Mouse (Mus musculus) stomach, postnatal 0 days (tissue): ENCODE measurements around the gene Shisa5. TPM values are rescaled to one million over a fixed set of nuclear protein-coding genes. Genes with fewer than 3 reads are reported as not detected.
A peak's percentile ranks its signal among the peaks of the same experiment; 100 is the strongest.

Experiments used
- ATAC-seq: fragments of 200-750 bp; cut with Nextera tagmentation; 2 replicates; pipeline ENCODE4 v1.8.0; 2017; ENCODE audit not compliant: low FRiP score, low TSS enrichment
- DNase-seq: peaks from one replicate; pipeline ENCODE4 v3.0.0-alpha.2; 2016; ENCODE audit warnings: low spot score
- H3K27ac ChIP-seq: fragments of 300-500 bp; sonication (generic); replicated peaks from 2 replicates; pipeline ENCODE4 v1.5.1; 2014; ENCODE audit warnings: mild to moderate bottlenecking, control low read depth
- H3K27me3 ChIP-seq: fragments of 300-500 bp; sonication (generic); 2 replicates; pipeline ENCODE4 v1.6.1; 2014; ENCODE audit warnings: low read length; ENCODE audit not compliant: control insufficient read depth, insufficient read depth
- H3K36me3 ChIP-seq: fragments of 300-500 bp; sonication (generic); 2 replicates; pipeline ENCODE4 v1.6.1; 2014; ENCODE audit warnings: low read length, mixed read lengths; ENCODE audit not compliant: control insufficient read depth, insufficient read depth
- H3K4me1 ChIP-seq: fragments of 300-500 bp; sonication (generic); replicated peaks from 2 replicates; pipeline ENCODE4 v1.6.1; 2014; ENCODE audit warnings: antibody characterized with exemption; ENCODE audit not compliant: control insufficient read depth, insufficient read depth
- H3K4me2 ChIP-seq: fragments of 300-500 bp; sonication (generic); replicated peaks from 2 replicates; pipeline ENCODE4 v1.6.1; 2014; ENCODE audit warnings: low read depth, mild to moderate bottlenecking, control low read depth, moderate library complexity
- H3K4me3 ChIP-seq: fragments of 300-500 bp; sonication (generic); 2 replicates; pipeline ENCODE4 v1.5.1; 2014; ENCODE audit warnings: low read depth, low read length, control low read depth
- H3K9ac ChIP-seq: fragments of 300-500 bp; sonication (generic); 2 replicates; pipeline ENCODE4 v1.6.1; 2014; ENCODE audit warnings: mild to moderate bottlenecking, low read length, control low read depth, mixed read lengths
- H3K9me3 ChIP-seq: fragments of 300-500 bp; sonication (generic); 2 replicates; pipeline ENCODE4 v1.6.1; 2016; ENCODE audit warnings: low read length; ENCODE audit not compliant: control insufficient read depth
- CTCF ChIP-seq: IDR thresholded peaks from 2 replicates; pipeline ENCODE4 v1.5.1; 2016; ENCODE audit warnings: antibody characterized with exemption, low read depth, mild to moderate bottlenecking, moderate library complexity
- EP300 ChIP-seq: optimal IDR thresholded peaks from 2 replicates; pipeline ENCODE3; 2016; ENCODE audit warnings: antibody characterized with exemption
- WGBS: fragments of 180-500 bp; shearing (Covaris S2); extraction: QIAGEN DNeasy Blood & Tissue Kit; methylation state at CpG from one replicate; pipeline ENCODE4 v1.1.7; 2014; 5-methylcytosine and 5-hydroxymethylcytosine counted together
- polyA plus RNA-seq: library from polyadenylated mRNA; unstranded; fragments of >200 nt; fragmentation: Nextera tagmentation; extraction: Ambion mirVana; gene quantifications from 2 replicates; pipeline ENCODE4 v1.2.1, GENCODE M21; 2015

Gene Shisa5
- polyA plus RNA-seq, 1 experiment from 2014 or later, result 168 TPM

GRCm38 (mm10) chr9:109007025-109007780 is 31.2 kb upstream of the Shisa5 start:
- no peak for ATAC-seq
- H3K4me3 ChIP-seq, result no peak overlapping the region
- no peak overlapping the region for H3K9ac ChIP-seq
- no peak overlapping the region for H3K4me2 ChIP-seq
- no peaks in the 10 kb centered on the region for H3K36me3 ChIP-seq
- H3K9me3 ChIP-seq, result no peaks in the 10 kb centered on the region
- H3K27me3 ChIP-seq, result no peaks in the 10 kb centered on the region
- no peak for DNase-seq
- no peaks in the 10 kb centered on the region for H3K4me1 ChIP-seq
- no peak overlapping the region for H3K27ac ChIP-seq
- WGBS, result 81% methylated on average over 21 of the region's 21 CpGs
- TF ChIP-seq EP300, result no peak
- TF ChIP-seq CTCF, result no peak

DNA sequence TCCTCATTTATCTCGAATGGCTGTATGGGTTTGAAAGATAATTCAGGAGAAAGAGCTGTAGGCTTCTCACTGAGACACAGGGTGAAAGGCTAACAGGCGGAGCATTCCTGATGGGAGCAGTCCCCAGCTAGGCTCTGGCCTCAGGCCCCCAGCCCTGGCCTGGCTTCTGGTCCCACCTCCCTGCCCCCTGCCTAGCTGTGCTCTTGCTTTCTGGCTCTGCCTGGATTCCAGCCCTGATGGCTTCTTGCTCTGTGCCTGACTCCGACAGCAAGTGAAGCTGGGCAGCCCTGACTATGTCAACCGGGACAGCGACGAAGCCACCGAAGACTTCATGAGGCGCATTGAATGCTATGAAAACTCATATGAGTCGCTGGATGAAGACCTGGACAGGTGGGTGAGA is 30.3 kb upstream of the Shisa5 start:
- Histone ChIP-seq H3K4me1 (no peaks in the 10 kb centered on the region), H3K4me2 (no peak overlapping the region), H3K4me3 (no peak overlapping the region), H3K36me3 (no peaks in the 10 kb centered on the region), H3K27ac (no peak overlapping the region), H3K27me3 (no peaks in the 10 kb centered on the region), H3K9ac (no peak overlapping the region), H3K9me3 (no peaks in the 10 kb centered on the region)
- DNase-seq (no peak), ATAC-seq (no peak)
- TF ChIP-seq CTCF (no peak), EP300 (no peak)
- 87% methylated on average over 9 of the region's 9 CpGs for WGBS

- Histone ChIP-seq H3K36me3 (no peaks in the 10 kb centered on the region), H3K4me1 (no peaks in the 10 kb centered on the region), H3K4me2 (no peak overlapping the region), H3K9ac (no peak overlapping the region; the same call in 1 of the 2 replicates), H3K9me3 (no peaks in the 10 kb centered on the region), H3K27me3 (no peaks in the 10 kb centered on the region), H3K27ac (no peak overlapping the region), H3K4me3 (no peak overlapping the region)
- no peak; the same call in 1 of the 2 replicates for ATAC-seq
- DNase-seq, result no peak
- TF ChIP-seq EP300 (no peak), CTCF (no peak)
- WGBS, result 57% methylated on average over 10 of the region's 10 CpGs
These were observed 29.2 kb upstream of the Shisa5 start for GRCm38 (mm10) chr9:109008994-109009635.

DNA sequence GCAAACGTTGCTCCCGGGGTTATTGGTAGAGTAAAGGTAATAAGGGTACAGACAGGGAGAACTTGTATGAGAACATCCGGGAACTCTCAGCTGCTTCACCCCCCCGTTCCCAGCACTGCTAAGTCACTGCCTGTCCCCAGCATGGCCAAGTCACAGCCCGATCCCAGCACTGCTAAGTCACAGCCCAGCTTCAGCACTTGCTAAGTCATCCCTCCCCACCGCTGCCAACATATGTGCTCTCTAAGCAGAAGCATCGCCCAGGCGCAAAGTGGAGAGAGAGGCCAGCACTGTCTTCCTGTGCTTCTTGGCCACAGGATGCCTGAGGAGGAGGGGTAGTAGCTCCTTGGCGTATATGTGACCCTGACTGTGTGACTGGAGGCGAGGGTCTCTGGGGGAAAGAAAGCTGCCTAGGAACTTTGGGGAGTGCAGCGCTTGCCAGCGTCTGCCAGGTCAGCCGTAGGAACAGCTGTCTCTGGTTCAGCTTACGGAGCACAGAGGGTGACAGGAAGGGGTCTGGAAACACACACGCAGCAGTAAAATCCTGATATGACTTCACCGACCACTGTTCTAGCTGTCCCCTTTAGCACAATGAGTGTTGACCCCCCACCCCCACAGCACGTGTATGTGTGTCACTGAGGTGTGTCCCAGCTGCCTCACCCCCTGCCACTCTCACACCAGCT is 28.6 kb upstream of the Shisa5 start:
- ATAC-seq (peak; percentile 63), DNase-seq (peak; percentile 46)
- Histone ChIP-seq H3K4me3 (no peak overlapping the region), H3K36me3 (no peaks in the 10 kb centered on the region), H3K27me3 (no peaks in the 10 kb centered on the region), H3K9me3 (no peaks in the 10 kb centered on the region), H3K4me1 (no peaks in the 10 kb centered on the region), H3K4me2 (no peak overlapping the region), H3K27ac (no peak overlapping the region), H3K9ac (no peak overlapping the region; the same call in 1 of the 2 replicates)
- 42% methylated on average over 17 of the region's 17 CpGs for WGBS
- TF ChIP-seq CTCF (no peak), EP300 (no peak)

DNA sequence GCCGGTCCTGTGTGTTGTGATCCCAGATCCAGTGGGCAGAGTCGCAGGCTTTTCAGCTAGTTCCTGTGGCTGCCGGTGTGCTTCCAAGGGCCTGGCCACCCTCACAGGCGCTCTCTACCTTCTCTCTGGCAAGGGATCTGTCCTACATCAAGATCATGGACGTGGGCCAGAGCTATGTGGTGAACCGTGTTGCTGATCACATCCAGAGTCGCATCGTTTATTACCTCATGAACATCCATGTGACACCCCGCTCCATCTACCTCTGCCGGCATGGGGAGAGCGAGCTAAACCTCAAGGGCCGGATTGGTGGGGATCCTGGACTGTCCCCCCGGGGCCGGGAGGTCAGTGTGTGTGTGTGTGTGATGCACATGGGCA is 28.1 kb upstream of the Shisa5 start:
- no peak overlapping the region for H3K4me2 ChIP-seq
- no peak overlapping the region for H3K9ac ChIP-seq
- 81% methylated on average over 14 of the region's 14 CpGs for WGBS
- TF ChIP-seq EP300 (no peak), CTCF (no peak)
- no peak for ATAC-seq
- no peak for DNase-seq
- no peaks in the 10 kb centered on the region for H3K4me1 ChIP-seq
- H3K27ac ChIP-seq, result no peak overlapping the region
- H3K4me3 ChIP-seq, result no peak overlapping the region
- H3K36me3 ChIP-seq, result no peaks in the 10 kb centered on the region
- no peaks in the 10 kb centered on the region for H3K27me3 ChIP-seq
- H3K9me3 ChIP-seq, result no peaks in the 10 kb centered on the region
